In the genomic region with DNA sequence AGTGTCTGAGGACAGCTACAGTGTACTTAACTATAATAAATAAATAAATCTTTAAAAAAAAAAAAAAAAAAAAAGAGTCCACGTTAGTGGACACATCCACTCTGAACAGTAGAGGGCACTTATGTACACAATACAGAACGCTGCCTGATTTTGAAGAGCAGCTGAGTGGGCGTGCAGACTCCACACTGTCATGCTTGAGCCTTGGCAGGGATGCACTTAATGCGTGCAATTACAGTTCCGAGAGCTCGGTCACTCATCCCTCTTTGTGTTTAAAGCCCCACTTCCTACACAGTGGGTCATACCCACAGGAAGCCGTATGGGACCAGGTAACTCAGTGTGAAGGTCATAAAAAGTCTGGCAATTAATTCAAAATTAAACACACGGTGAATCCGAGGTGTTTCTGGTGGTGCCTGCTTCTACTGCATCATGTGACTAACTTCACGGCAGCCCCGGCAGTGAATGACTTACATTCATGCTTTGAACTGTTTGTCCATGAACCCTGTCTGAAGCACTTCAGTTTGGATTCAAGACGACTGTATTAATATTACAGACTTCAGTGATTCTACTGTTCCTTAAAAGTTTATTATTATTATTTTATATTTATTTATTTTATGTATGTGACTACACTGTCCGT, we compare ENCODE assay signal across 8 mouse cellular contexts. TPM values are rescaled to one million over a fixed set of nuclear protein-coding genes. Genes with fewer than 3 reads are reported as not detected.
DNase-seq lines count a peak whose midpoint lies in the region; ATAC-seq lines count a peak whose summit lies in the region.
"Had no signal": no experiment of that assay in that cellular context is flagged by ENCODE, and none has a peak within 500 bp of the region (broad histone marks: within the 10 kb centered on the region; RNA-seq: fewer than 3 reads in every experiment).

No protein-coding gene starts in this region.

- H3K4me3 ChIP-seq in limb, embryonic 12.5 days (replicated peaks) = no peak overlapping the region
- no peak overlapping the region for H3K4me3 ChIP-seq in limb, embryonic 10.5 days
- H3K4me3 ChIP-seq in forebrain, embryonic 12.5 days (replicated peaks) = no peak overlapping the region
- no peak overlapping the region for H3K4me3 ChIP-seq in neural tube, embryonic 14.5 days (ENCODE audit: low read depth, low read length)
- H3K4me3 ChIP-seq: erythroblast, embryonic 14.5 days had no signal

- H3K9me3 ChIP-seq in limb, embryonic 12.5 days = no peaks in the 10 kb centered on the region
- no peaks in the 10 kb centered on the region for H3K9me3 ChIP-seq in limb, embryonic 10.5 days (replicated peaks)
- no peaks in the 10 kb centered on the region for H3K9me3 ChIP-seq in forebrain, embryonic 12.5 days
- H3K9me3 ChIP-seq in neural tube, embryonic 14.5 days (ENCODE audit: control insufficient read depth, low read length) = no peaks in the 10 kb centered on the region

- no peak overlapping the region for H3K9ac ChIP-seq in limb, embryonic 12.5 days (replicated peaks)
- no peak overlapping the region for H3K9ac ChIP-seq in forebrain, embryonic 12.5 days
- no peak overlapping the region for H3K9ac ChIP-seq in neural tube, embryonic 14.5 days (replicated peaks; ENCODE audit: low read depth, low read length)

- peak; percentile 59 for ATAC-seq in limb, embryonic 12.5 days (ENCODE audit: insufficient number of reproducible peaks, insufficient read depth, low FRiP score, low TSS enrichment, low read depth)
- ATAC-seq in forebrain, embryonic 12.5 days (ENCODE audit: low FRiP score) = peak; percentile 60
- ATAC-seq in neural tube, embryonic 14.5 days (ENCODE audit: low read depth) = peak; percentile 51; the same call in 1 of the 2 replicates
- ATAC-seq in activated CD4-positive, CD25-positive, alpha-beta regulatory T cell, adult 4 months = no peak

- H3K27me3 ChIP-seq in limb, embryonic 12.5 days = no peaks in the 10 kb centered on the region
- H3K27me3 ChIP-seq in limb, embryonic 10.5 days (ENCODE audit: low read depth, poor library complexity, severe bottlenecking) = no peaks in the 10 kb centered on the region
- H3K27me3 ChIP-seq in forebrain, embryonic 12.5 days = no peaks in the 10 kb centered on the region
- no peaks in the 10 kb centered on the region for H3K27me3 ChIP-seq in neural tube, embryonic 14.5 days (ENCODE audit: control insufficient read depth, insufficient read depth, low read length)

- 67% methylated on average over 13 of the region's 13 CpGs for WGBS in limb, embryonic 12.5 days
- 84% methylated on average over 13 of the region's 13 CpGs for WGBS in limb, embryonic 10.5 days
- 75% methylated on average over 13 of the region's 13 CpGs for WGBS in forebrain, embryonic 12.5 days
- 72% methylated on average over 13 of the region's 13 CpGs for WGBS in neural tube, embryonic 14.5 days

- no peaks in the 10 kb centered on the region for H3K36me3 ChIP-seq in limb, embryonic 12.5 days
- H3K36me3 ChIP-seq in limb, embryonic 10.5 days = no peaks in the 10 kb centered on the region
- H3K36me3 ChIP-seq in forebrain, embryonic 12.5 days (replicated peaks) = no peaks in the 10 kb centered on the region
- H3K36me3 ChIP-seq in neural tube, embryonic 14.5 days (ENCODE audit: control insufficient read depth, insufficient read depth, low read length) = no peaks in the 10 kb centered on the region

- 0 out of 2 replicates have a peak, but pooled peaks cover 3% of the 10 kb centered on the region for H3K4me1 ChIP-seq in limb, embryonic 12.5 days (replicated peaks)
- H3K4me1 ChIP-seq in limb, embryonic 10.5 days = no peaks in the 10 kb centered on the region
- no peaks in the 10 kb centered on the region for H3K4me1 ChIP-seq in forebrain, embryonic 12.5 days
- no peaks in the 10 kb centered on the region for H3K4me1 ChIP-seq in neural tube, embryonic 14.5 days (ENCODE audit: control insufficient read depth, insufficient read depth, low read length)

- H3K27ac ChIP-seq in limb, embryonic 12.5 days = no peak overlapping the region
- no peak overlapping the region for H3K27ac ChIP-seq in limb, embryonic 10.5 days
- H3K27ac ChIP-seq in forebrain, embryonic 12.5 days = no peak overlapping the region
- H3K27ac ChIP-seq in neural tube, embryonic 14.5 days (ENCODE audit: low read depth, low read length) = no peak overlapping the region

- no peak for DNase-seq in limb, embryonic 10.5 days (ENCODE audit: low spot score)
- DNase-seq in adrenal gland, adult 8-10 months = peak; percentile 8
- DNase-seq in layer of hippocampus, adult 18-20 months (ENCODE audit: low spot score in 2 of 2) = peak; percentile 39 to 77

- no peak overlapping the region for H3K4me2 ChIP-seq in limb, embryonic 12.5 days
- H3K4me2 ChIP-seq in forebrain, embryonic 12.5 days = no peak overlapping the region
- H3K4me2 ChIP-seq in neural tube, embryonic 14.5 days (ENCODE audit: low read depth, low read length) = no peak overlapping the region

RNA-seq across cellular contexts. Expression of gene Scaf4, which starts 28.3 kb away (rescaled TPM):
- polyA plus RNA-seq in limb, embryonic 12.5 days (2016; fragmentation: Nextera tagmentation; extraction: Ambion mirVana) = 34.1 and 38.1 TPM in 2 replicates
- polyA plus RNA-seq in limb, embryonic 10.5 days (2016; fragmentation: Nextera tagmentation; extraction: Ambion mirVana) = 38.8 and 39.6 TPM in 2 replicates
- 10 to 100 TPM; 33.2 to 72.0 (median 48.3) TPM for total RNA-seq in adrenal gland, adult 8-10 months (2022)
- polyA plus RNA-seq in forebrain, embryonic 12.5 days (2016; fragmentation: Nextera tagmentation; extraction: Ambion mirVana) = 39.4 and 39.5 TPM in 2 replicates
- total RNA-seq in layer of hippocampus, adult 18-20 months (2021) = 10 to 100 TPM; 43.7 to 46.8 TPM
- polyA plus RNA-seq in neural tube, embryonic 14.5 days (2014; fragmentation: Nextera tagmentation; extraction: Ambion mirVana) = 23.9 and 27.0 TPM in 2 replicates
- polyA plus RNA-seq in activated CD4-positive, CD25-positive, alpha-beta regulatory T cell, adult 4 months (2017; shearing (Covaris generic)) = 1 to 10 TPM; 8.4 to 10.0 TPM
